Comparison of ENCODE assay signal across 9 mouse cellular contexts in the genomic region with DNA sequence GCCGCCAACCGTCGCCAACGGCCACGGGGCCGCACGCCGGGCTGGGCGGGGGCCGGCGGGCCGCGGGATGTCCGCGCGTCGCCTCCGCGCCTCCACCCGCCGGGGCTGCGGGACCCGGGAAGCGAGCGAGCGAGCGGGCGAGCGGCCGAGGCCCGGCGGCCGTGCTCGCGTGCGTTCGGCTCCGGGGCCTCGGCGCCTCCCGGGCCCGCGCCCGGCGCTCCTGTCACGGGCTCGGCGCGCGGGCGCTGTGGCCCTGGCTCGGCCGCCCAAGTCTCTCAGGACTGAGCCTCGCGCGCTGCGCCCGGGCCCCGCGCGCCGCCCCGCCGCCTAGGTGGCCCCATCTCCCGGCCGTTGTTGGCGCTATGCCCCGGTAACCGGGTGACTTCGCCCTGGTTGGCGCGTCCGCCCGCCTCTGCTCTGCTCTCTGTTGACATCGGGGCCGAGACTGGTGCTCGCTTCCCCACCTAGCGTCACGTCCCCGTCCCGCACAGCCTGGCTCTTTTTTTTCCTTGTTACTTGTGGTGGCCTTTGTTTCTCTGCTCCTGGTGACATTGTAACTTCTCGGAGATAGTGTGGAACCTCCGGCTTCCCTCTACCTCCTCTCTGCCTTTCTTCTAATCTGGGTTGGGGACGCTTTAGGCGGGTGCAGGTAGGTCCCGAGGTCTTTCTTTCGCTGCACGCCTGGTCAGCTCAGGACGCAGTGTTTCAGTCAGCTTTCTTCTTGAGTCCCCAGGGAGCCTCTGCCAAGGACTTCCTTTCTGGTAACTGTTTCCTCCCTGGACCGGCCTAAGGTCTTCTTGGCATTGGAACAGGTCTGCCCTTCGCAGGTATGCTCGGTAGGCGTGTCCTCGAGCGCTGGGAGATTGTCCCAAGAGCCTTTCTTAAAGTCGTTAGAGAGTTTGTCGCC. TPM values are rescaled to one million over a fixed set of nuclear protein-coding genes. Genes with fewer than 3 reads are reported as not detected.
A peak's percentile ranks its signal among the peaks of the same experiment; 100 is the strongest.
DNase-seq lines count a peak whose midpoint lies in the region; ATAC-seq lines count a peak whose summit lies in the region.
"Had no signal": no experiment of that assay in that cellular context is flagged by ENCODE, and none has a peak within 500 bp of the region (broad histone marks: within the 10 kb centered on the region; RNA-seq: fewer than 3 reads in every experiment).

No protein-coding gene starts in this region.

- WGBS in intestine, embryonic 16.5 days: under 1% methylated on average over 76 of the region's 97 CpGs
- under 1% methylated on average over 94 of the region's 97 CpGs for WGBS in limb, embryonic 12.5 days
- under 1% methylated on average over 94 of the region's 97 CpGs for WGBS in midbrain, embryonic 14.5 days
- WGBS in stomach, embryonic 15.5 days: under 1% methylated on average over 50 of the region's 97 CpGs

- no peaks in the 10 kb centered on the region for H3K9me3 ChIP-seq in intestine, embryonic 16.5 days (ENCODE audit: control insufficient read depth, low read length)
- H3K9me3 ChIP-seq in limb, embryonic 12.5 days: no peaks in the 10 kb centered on the region
- H3K9me3 ChIP-seq in midbrain, embryonic 14.5 days (ENCODE audit: control insufficient read depth, low read length): no peaks in the 10 kb centered on the region
- H3K9me3 ChIP-seq in stomach, embryonic 15.5 days: no peaks in the 10 kb centered on the region

- peak; percentile 11 for ATAC-seq in intestine, embryonic 16.5 days
- ATAC-seq in limb, embryonic 12.5 days (ENCODE audit: insufficient number of reproducible peaks, insufficient read depth, low FRiP score, low TSS enrichment, low read depth): no peak
- peak; percentile 8 for ATAC-seq in midbrain, embryonic 14.5 days (ENCODE audit: low FRiP score, low TSS enrichment)
- no peak for ATAC-seq in stomach, embryonic 15.5 days (ENCODE audit: insufficient read depth, low FRiP score, low read depth)

- peak overlapping the region; percentile 96 for H3K9ac ChIP-seq in intestine, embryonic 16.5 days (ENCODE audit: low read depth, low read length)
- peak overlapping the region; percentile 98 for H3K9ac ChIP-seq in limb, embryonic 12.5 days (replicated peaks)
- H3K9ac ChIP-seq in midbrain, embryonic 14.5 days (replicated peaks; ENCODE audit: low read length): peak overlapping the region; percentile 95
- peak overlapping the region; percentile 93 for H3K9ac ChIP-seq in stomach, embryonic 15.5 days

- H3K27me3 ChIP-seq in intestine, embryonic 16.5 days (replicated peaks; ENCODE audit: control insufficient read depth, insufficient read depth, low read length): no peaks in the 10 kb centered on the region
- H3K27me3 ChIP-seq in limb, embryonic 12.5 days: no peaks in the 10 kb centered on the region
- H3K27me3 ChIP-seq in midbrain, embryonic 14.5 days (ENCODE audit: control insufficient read depth, insufficient read depth, low read length): no peaks in the 10 kb centered on the region
- H3K27me3 ChIP-seq in stomach, embryonic 15.5 days (replicated peaks): no peaks in the 10 kb centered on the region
- H3K27me3 ChIP-seq: Patski had no signal

- peak overlapping the region; percentile 96 for H3K27ac ChIP-seq in intestine, embryonic 16.5 days (ENCODE audit: low read length)
- peak overlapping the region; percentile 91 for H3K27ac ChIP-seq in limb, embryonic 12.5 days
- H3K27ac ChIP-seq in midbrain, embryonic 14.5 days (replicated peaks; ENCODE audit: low read depth, low read length): peak overlapping the region; percentile 97
- H3K27ac ChIP-seq in stomach, embryonic 15.5 days: peak overlapping the region; percentile 97

- H3K4me3 ChIP-seq in intestine, embryonic 16.5 days (ENCODE audit: low read length): peak overlapping the region; percentile 71
- peak overlapping the region; percentile 95 for H3K4me3 ChIP-seq in limb, embryonic 12.5 days (replicated peaks)
- peak overlapping the region; percentile 82 for H3K4me3 ChIP-seq in midbrain, embryonic 14.5 days (replicated peaks; ENCODE audit: low read depth, low read length)
- H3K4me3 ChIP-seq in stomach, embryonic 15.5 days (replicated peaks): peak overlapping the region; percentile 85

- H3K4me1 ChIP-seq in intestine, embryonic 16.5 days (ENCODE audit: control insufficient read depth, insufficient read depth, low read length): peaks cover 30% of the 10 kb centered on the region
- peaks cover 55% of the 10 kb centered on the region for H3K4me1 ChIP-seq in limb, embryonic 12.5 days (replicated peaks)
- H3K4me1 ChIP-seq in midbrain, embryonic 14.5 days (ENCODE audit: control insufficient read depth, insufficient read depth, low read length): peaks cover 33% of the 10 kb centered on the region
- H3K4me1 ChIP-seq in stomach, embryonic 15.5 days: peaks cover 40% of the 10 kb centered on the region

- peak overlapping the region; percentile 58 for H3K4me2 ChIP-seq in intestine, embryonic 16.5 days (ENCODE audit: low read depth, low read length)
- peak overlapping the region; percentile 81 for H3K4me2 ChIP-seq in limb, embryonic 12.5 days
- peak overlapping the region; percentile 93 for H3K4me2 ChIP-seq in midbrain, embryonic 14.5 days (ENCODE audit: low read length)
- H3K4me2 ChIP-seq in stomach, embryonic 15.5 days: peak overlapping the region; percentile 82

- H3K36me3 ChIP-seq in intestine, embryonic 16.5 days (ENCODE audit: control insufficient read depth, insufficient read depth, low read length): no peaks in the 10 kb centered on the region
- peaks cover 34% of the 10 kb centered on the region for H3K36me3 ChIP-seq in limb, embryonic 12.5 days
- peaks cover 24% of the 10 kb centered on the region for H3K36me3 ChIP-seq in midbrain, embryonic 14.5 days (ENCODE audit: control insufficient read depth, insufficient read depth, low read length)
- H3K36me3 ChIP-seq in stomach, embryonic 15.5 days: no peaks in the 10 kb centered on the region

- peak; percentile 39 to 51 for DNase-seq in left cerebral cortex, adult 18-20 months (ENCODE audit: low spot score in 2 of 2)
- no peak for DNase-seq in left cerebral cortex, adult 11 months (ENCODE audit: low spot score)
- peak; percentile 59 to 78 for DNase-seq in cerebellum, postnatal 4 days (ENCODE audit: low spot score in 2 of 2)
- peak; percentile 76 for DNase-seq in gastrocnemius, postnatal 25 days
- DNase-seq in midbrain, embryonic 14.5 days: peak; percentile 69

RNA-seq across cellular contexts. Expression of a gene that starts 1.5 kb away (rescaled TPM):
- total RNA-seq in left cerebral cortex, adult 18-20 months (2021): 10 to 100 TPM; 44.5 to 52.3 TPM
- 10 to 100 TPM; 11.3 to 13.9 TPM for total RNA-seq in gastrocnemius, postnatal 25 days (2021)
- polyA plus RNA-seq in intestine, embryonic 16.5 days (2015; fragmentation: Nextera tagmentation; extraction: Ambion mirVana): 36.3 and 36.6 TPM in 2 replicates
- 41.7 and 42.3 TPM in 2 replicates for polyA plus RNA-seq in limb, embryonic 12.5 days (2016; fragmentation: Nextera tagmentation; extraction: Ambion mirVana)
- polyA plus RNA-seq in midbrain, embryonic 14.5 days (2014; fragmentation: Nextera tagmentation; extraction: Ambion mirVana): 47.7 and 48.7 TPM in 2 replicates
- 35.6 and 36.3 TPM in 2 replicates for polyA plus RNA-seq in stomach, embryonic 15.5 days (2015; fragmentation: Nextera tagmentation; extraction: Ambion mirVana)

RNA-seq across cellular contexts. Expression of a gene that starts 6.3 kb away (rescaled TPM):
- total RNA-seq in left cerebral cortex, adult 18-20 months (2021): under 1 TPM; 0.33 to 0.35 TPM
- total RNA-seq in gastrocnemius, postnatal 25 days (2021): not detected
- polyA plus RNA-seq in intestine, embryonic 16.5 days (2015; fragmentation: Nextera tagmentation; extraction: Ambion mirVana): 0.31 and 0.70 TPM in 2 replicates
- 0.18 and 0.51 TPM in 2 replicates for polyA plus RNA-seq in limb, embryonic 12.5 days (2016; fragmentation: Nextera tagmentation; extraction: Ambion mirVana)
- not detected in 2 replicates for polyA plus RNA-seq in midbrain, embryonic 14.5 days (2014; fragmentation: Nextera tagmentation; extraction: Ambion mirVana)
- 0.21 and 0.22 TPM in 2 replicates for polyA plus RNA-seq in stomach, embryonic 15.5 days (2015; fragmentation: Nextera tagmentation; extraction: Ambion mirVana)
- polyA plus RNA-seq: Patski had no signal

RNA-seq across cellular contexts. Expression of a gene that starts 43.5 kb away (rescaled TPM):
- total RNA-seq in left cerebral cortex, adult 18-20 months (2021): 10 to 100 TPM; 53.0 to 54.4 TPM
- 1 to 10 TPM; 1.8 to 2.0 TPM for total RNA-seq in gastrocnemius, postnatal 25 days (2021)
- 11.6 and 12.5 TPM in 2 replicates for polyA plus RNA-seq in intestine, embryonic 16.5 days (2015; fragmentation: Nextera tagmentation; extraction: Ambion mirVana)
- 13.4 and 18.2 TPM in 2 replicates for polyA plus RNA-seq in limb, embryonic 12.5 days (2016; fragmentation: Nextera tagmentation; extraction: Ambion mirVana)
- polyA plus RNA-seq in midbrain, embryonic 14.5 days (2014; fragmentation: Nextera tagmentation; extraction: Ambion mirVana): 42.0 and 54.0 TPM in 2 replicates
- polyA plus RNA-seq in stomach, embryonic 15.5 days (2015; fragmentation: Nextera tagmentation; extraction: Ambion mirVana): 22.7 and 26.6 TPM in 2 replicates

Comparison
In these comparisons a context has a peak if more than half of its experiments do, and no peak if none do; other contexts are left out.
1. ATAC-seq: peak in intestine, embryonic 16.5 days (single experiment) and midbrain, embryonic 14.5 days (single experiment); none in limb, embryonic 12.5 days (single experiment) and stomach, embryonic 15.5 days (single experiment).
2. Peak in every context shown above with its lines, with median percentiles within 50 percentile points of each other: H3K27ac ChIP-seq, H3K4me2 ChIP-seq, H3K4me3 ChIP-seq and H3K9ac ChIP-seq.